Mouse (Mus musculus) erythroblast, embryonic 14.5 days (primary cell): Measurements from ENCODE around the gene Ddost.

Source experiments
- GATA1 ChIP-seq: IDR thresholded peaks from 2 replicates; pipeline ENCODE4 v1.6.1; 2012; ENCODE audit warnings: low read length, inconsistent platforms, mixed read lengths
- TAL1 ChIP-seq: IDR thresholded peaks from 3 replicates; pipeline ENCODE4 v1.6.1; 2012; ENCODE audit warnings: low read length, inconsistent platforms, mixed read lengths

- TF ChIP-seq GATA1 (no peak), TAL1 (no peak)
These were observed 14.2 kb downstream of the Ddost start for GRCm38 (mm10) chr4:138318509-138319266.
